Mouse (Mus musculus) heart, postnatal 25 days (tissue): Measurements from ENCODE around the gene Prl8a6. TPM values are rescaled to one million over a fixed set of nuclear protein-coding genes. Genes with fewer than 3 reads are reported as not detected.

ENCODE experiments used
- DNase-seq: peaks from one replicate; pipeline ENCODE4 v3.0.0; 2022; ENCODE audit warnings: low spot score
- intact Hi-C: fragments of 180-260 bp; cut with DNase I; formaldehyde crosslinking; loops from one replicate; pipeline ENCODE4 v1.15.1; 2025
- total RNA-seq, 2 experiments: library from RNA; stranded (reverse); gene quantifications; 2 replicates each; pipeline ENCODE4 v1.2.3; 2021

Prl8a6 gene
- total RNA-seq, result not detected

GRCm38 (mm10) chr13:27438588-27438987 lies at the start of gene Prl8a6:
TSS of gene Prl8a6 (minus strand) at chr13:27438688.
- intact Hi-C loops, result no loop called here

GRCm38 (mm10) chr13:27433159-27433558 lies 5.3 kb downstream of the Prl8a6 start:
- intact Hi-C loops, result no loop called here
- no peak for DNase-seq

More at GRCm38 (mm10) chr13:27438588-27438987, at the start of gene Prl8a6:
- no peak for DNase-seq

- no peak for DNase-seq
- intact Hi-C loops, result no loop called here
Observed at GRCm38 (mm10) chr13:27413640-27414039, 24.8 kb downstream of the Prl8a6 start.

- no peak for DNase-seq
- intact Hi-C loops, result no loop called here
Observed at GRCm38 (mm10) chr13:27399061-27399724, 39.3 kb downstream of the Prl8a6 start.

- intact Hi-C loops, result no loop called here
- DNase-seq, result no peak
Observed at GRCm38 (mm10) chr13:27390746-27391145, 47.7 kb downstream of the Prl8a6 start, which contains the start of gene Prl2b1. TSS of gene Prl2b1 (minus strand) at chr13:27390846.

Other genes with a start within 250 kb of the Prl8a6 start
- gene Prl3c1, start 242.0 kb downstream of the Prl8a6 start, total RNA-seq, result not detected
- gene Prl3b1, start 196.8 kb downstream of the Prl8a6 start, total RNA-seq, result not detected
- gene Prl3a1, start 179.3 kb downstream of the Prl8a6 start, total RNA-seq, result not detected
- not detected for gene Prl6a1, start 126.1 kb downstream of the Prl8a6 start, total RNA-seq
- gene Prl8a2, start 93.0 kb downstream of the Prl8a6 start, total RNA-seq, result not detected
- not detected for gene Prl2b1, start 47.8 kb downstream of the Prl8a6 start, total RNA-seq
- not detected for gene Prl8a8, start 74.5 kb upstream of the Prl8a6 start, total RNA-seq
- not detected for gene Prl8a9, start 125.9 kb upstream of the Prl8a6 start, total RNA-seq
- not detected for gene Prl8a1, start 143.5 kb upstream of the Prl8a6 start, total RNA-seq
- gene Prl7b1, start 171.9 kb upstream of the Prl8a6 start, total RNA-seq, result not detected
- not detected for gene Prl7a1, start 203.8 kb upstream of the Prl8a6 start, total RNA-seq
- not detected for gene Prl7a2, start 229.3 kb upstream of the Prl8a6 start, total RNA-seq